Mouse (Mus musculus): ENCODE data around the gene Prpf18. TPM values are rescaled to one million over a fixed set of nuclear protein-coding genes. Genes with fewer than 3 reads are reported as not detected.

The Prpf18 gene
- total RNA-seq, 2 experiments from 2014 or later: 30.0 to 31.5 TPM

DNA sequence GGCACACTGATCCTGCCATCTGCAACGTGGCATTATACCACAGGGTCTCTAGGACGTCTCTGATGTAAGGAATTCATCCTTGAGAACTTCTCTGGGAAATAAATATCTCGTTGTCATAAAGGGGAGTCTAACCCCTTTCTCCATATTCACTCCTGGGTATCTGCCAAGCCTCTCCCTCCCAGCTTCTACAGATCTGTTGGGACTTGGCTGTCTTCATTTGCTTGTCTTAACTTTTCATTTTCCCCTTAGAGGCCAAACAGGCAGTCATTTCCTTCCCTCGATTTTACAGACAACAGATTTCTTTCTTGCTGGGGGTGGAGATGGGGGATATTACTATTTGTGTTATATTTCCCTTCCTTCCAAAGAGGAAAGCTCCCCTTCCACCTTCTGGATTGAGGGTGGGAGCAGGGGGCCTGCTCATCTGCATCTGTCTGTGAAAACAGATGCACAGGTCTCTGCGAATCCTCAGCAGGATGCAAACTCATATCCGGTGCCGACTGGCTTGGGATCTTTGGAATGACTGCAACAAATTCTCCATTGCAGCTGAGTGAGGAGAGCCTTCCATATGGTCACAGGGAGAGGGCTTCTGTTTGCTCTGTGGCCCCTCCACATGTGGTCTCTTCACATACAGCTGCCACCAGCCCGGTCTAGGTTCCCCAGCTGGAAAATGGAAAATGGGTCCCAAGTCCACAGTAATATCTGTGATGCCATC, 72.4 kb downstream of the Prpf18 start:
- DNase-seq: no peak

DNA sequence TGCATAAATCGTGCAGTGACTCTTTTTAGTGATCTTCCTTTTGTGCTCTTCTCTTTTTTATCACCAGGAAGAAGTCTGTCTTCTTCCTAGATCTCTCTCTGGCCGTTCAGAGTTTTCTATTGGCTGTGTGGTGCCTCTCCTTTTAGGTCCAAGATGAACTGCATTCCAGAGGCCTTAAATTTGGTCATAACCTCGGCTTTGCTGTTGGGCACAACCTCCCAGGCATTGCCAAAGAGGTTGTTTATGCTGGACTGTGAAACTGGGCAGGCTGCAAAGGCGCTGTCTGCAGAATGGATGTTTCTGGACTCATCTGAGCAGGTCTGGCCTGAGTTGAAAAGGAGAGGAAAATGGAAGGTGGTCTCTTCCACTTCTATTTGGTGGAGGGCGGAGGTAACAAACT, 73.6 kb downstream of the Prpf18 start:
- intact Hi-C loops (cut with DNase I): no loop called here

More for the DNA sequence above, 72.4 kb downstream of the Prpf18 start:
- intact Hi-C loops (cut with DNase I): no loop called here

DNA sequence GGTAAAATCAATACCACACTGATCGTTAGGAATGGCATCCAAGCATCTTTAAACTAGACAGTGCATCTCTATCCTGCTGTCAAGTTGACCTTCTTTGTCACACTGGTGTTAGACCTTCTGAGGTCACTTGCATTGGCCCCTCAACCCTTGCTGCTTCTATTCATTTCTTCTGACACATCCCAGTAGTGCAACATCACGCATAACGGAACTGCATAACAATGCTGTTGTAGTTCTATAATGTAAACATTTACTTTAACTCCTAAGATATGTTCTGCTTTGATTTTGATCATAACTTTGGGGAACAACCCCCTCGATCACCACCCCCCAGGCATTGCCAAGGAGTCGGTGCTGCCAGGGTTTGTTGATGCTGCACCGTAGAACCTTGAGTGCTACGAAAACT, 75.9 kb downstream of the Prpf18 start:
- no peak for DNase-seq
- intact Hi-C loops (cut with DNase I): no loop called here

More for the DNA sequence above, 73.6 kb downstream of the Prpf18 start:
- DNase-seq: no peak

DNA sequence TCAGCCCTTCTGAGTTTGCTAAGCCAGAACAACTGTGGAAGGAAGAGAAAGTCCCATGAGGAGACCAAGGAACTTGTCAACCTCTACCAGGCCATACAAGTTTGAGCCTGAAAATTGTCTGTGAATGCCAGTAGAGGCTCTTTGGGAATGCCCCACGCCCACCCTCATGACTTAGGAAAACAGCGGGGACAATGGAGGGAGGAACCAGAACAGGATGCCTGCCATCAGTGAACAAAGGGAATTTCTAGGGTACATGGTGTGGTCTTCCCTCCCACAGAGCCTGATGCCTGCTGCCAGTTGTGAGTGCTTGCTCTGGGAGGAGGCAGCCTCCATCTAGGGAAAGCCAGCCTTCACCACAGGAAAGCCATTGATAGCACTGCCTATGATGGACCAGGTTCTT, 76.8 kb downstream of the Prpf18 start:
- DNase-seq: no peak
- intact Hi-C loops (cut with DNase I): no loop called here

DNA sequence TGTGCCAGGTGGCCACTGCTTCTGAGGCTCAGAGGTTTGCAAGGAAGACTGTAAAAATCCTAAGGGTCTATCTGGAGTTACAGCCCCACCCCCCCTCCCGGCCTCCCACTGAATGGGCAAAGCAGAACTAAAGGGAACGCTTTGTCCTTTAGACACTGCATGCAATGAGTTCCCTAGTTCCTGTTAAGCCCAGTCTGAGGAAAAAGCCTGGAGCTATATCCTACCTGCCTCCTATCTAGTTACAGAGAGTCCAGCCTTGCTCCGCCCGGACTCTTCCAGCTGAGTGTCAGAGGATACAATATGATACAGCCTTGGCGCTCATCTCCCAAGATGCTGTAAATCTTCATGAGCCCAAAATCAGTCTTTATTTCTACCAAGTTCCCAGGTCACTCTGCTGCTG, 77.7 kb downstream of the Prpf18 start:
- intact Hi-C loops (cut with DNase I): no loop called here
- DNase-seq: no peak

DNA sequence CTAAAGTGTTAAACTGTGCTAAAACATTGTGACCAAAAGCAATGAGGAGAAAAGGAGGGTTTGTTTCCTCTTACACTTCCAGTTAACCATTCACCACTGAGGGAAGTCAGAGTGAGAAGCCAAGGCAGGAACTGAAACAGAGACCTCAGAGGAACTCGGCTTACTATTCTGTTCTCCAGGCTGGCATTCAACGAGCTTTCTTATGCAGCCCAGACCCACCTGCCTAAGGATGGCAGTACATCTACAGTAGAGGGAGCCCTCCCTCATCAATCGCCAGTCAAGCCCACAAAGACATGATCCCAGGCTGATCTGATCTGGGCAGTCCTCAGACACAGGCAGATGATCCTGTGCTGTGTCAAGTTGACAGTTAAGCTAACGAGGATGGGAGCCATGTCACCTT, 78.5 kb downstream of the Prpf18 start:
- intact Hi-C loops (cut with DNase I): no loop called here
- DNase-seq: no peak

DNA sequence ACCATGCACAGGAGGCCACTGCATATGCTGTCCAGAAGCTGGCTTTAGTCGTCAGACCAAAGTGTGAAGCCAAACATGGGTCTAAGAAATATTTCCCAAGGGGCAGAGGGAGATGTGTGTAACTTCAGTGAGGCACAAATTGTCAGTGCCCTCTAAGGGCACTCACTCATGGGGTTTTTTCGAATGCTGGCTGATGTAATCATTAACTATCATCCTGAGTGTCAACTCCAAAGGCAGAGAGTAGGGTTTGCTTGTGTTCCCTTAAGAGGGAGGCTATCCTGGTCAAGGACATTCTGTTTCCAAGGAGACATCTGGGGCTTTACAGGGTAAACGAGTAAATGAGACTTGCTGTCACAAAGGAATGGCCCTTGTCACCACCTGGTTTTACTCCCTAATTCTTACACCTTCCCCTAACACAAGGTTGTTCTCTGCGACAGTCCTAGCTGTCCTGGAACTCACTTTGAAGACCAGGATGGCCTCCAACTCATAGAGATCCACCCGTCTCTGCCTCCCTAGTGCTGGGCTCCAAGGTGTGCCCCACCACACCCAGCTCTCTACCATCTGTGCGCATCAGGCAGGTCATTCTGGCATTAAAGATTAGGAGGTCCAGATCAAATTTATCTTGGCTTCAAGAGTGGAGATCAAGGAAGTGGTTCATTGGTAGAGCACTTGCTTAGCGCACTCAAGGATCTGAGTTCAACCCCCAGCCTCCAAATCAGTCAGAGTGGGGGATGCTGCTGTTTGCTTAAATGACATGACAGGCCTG, 79.2 kb downstream of the Prpf18 start:
- intact Hi-C loops (cut with DNase I): no loop called here
- no peak for DNase-seq

Other genes starting within 250 kb of the Prpf18 start
- 1 to 10 TPM; 5.8 to 6.8 TPM for gene Bend7, start 65.7 kb upstream of the Prpf18 start, total RNA-seq (2021)
- 10 to 100 TPM; 18.8 to 19.3 TPM for gene Sephs1, start 229.5 kb upstream of the Prpf18 start, total RNA-seq (2021)